Mouse (Mus musculus): ENCODE results near the gene Vnn3. TPM values are rescaled to one million over a fixed set of nuclear protein-coding genes. Genes with fewer than 3 reads are reported as not detected.
A peak's percentile ranks its signal among the peaks of the same experiment; 100 is the strongest.

The Vnn3 gene
- total and polyA plus RNA-seq, 2 experiments, result 58.7 to 110 TPM

DNA sequence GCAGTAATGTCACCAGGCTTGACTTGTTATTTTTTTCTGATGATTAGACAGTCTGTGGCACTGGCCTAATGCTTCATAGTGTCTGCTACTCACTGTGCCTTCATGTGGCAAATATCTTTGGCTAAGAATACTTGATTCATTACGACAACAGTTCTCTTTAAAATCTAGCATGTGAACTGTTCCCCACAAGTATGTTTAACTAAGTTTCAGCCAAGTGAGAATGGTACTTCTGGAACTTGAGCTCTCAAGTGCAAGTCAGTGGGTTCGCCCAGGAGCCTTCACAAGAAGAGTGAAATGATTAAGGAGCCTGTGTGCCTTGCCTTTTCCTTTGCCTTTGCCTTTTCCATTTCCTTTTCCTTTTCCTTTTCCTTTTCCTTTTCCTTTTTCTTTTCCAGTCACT is 834 bp downstream of the Vnn3 start:
- Histone ChIP-seq H3K27me3 (ENCODE audit: control insufficient read depth, insufficient read depth, low read length) (no peaks in the 10 kb centered on the region), H3K9ac (ENCODE audit: low read depth, low read length) (peak overlapping the region; percentile 58), H3K27ac (replicated peaks; ENCODE audit: insufficient read depth, low read depth, low read length) (peak overlapping the region; percentile 78), H3K4me3 (ENCODE audit: insufficient read depth, low read depth, low read length) (peak overlapping the region; percentile 60), H3K4me1 (ENCODE audit: control insufficient read depth, insufficient read depth, low read length) (peaks cover 12% of the 10 kb centered on the region), H3K36me3 (ENCODE audit: control insufficient read depth, insufficient read depth, low read length) (no peaks in the 10 kb centered on the region), H3K79me2 (ENCODE audit: control insufficient read depth, insufficient read depth, low read length) (no peaks in the 10 kb centered on the region; the same call in 1 of the 2 replicates)
- TF ChIP-seq POLR2A (IDR thresholded peaks at IDR 0.05; ENCODE audit: extremely low read depth, insufficient read depth, low read length), result no peak
- TF ChIP-seq CTCF (IDR thresholded peaks at IDR 0.05; ENCODE audit: low read depth, low read length), result no peak
- 23% methylated on average over 2 of the region's 2 CpGs for WGBS
- DNase-seq (ENCODE audit: extremely low read depth, low read depth, low spot score), result peak; percentile 75

DNA sequence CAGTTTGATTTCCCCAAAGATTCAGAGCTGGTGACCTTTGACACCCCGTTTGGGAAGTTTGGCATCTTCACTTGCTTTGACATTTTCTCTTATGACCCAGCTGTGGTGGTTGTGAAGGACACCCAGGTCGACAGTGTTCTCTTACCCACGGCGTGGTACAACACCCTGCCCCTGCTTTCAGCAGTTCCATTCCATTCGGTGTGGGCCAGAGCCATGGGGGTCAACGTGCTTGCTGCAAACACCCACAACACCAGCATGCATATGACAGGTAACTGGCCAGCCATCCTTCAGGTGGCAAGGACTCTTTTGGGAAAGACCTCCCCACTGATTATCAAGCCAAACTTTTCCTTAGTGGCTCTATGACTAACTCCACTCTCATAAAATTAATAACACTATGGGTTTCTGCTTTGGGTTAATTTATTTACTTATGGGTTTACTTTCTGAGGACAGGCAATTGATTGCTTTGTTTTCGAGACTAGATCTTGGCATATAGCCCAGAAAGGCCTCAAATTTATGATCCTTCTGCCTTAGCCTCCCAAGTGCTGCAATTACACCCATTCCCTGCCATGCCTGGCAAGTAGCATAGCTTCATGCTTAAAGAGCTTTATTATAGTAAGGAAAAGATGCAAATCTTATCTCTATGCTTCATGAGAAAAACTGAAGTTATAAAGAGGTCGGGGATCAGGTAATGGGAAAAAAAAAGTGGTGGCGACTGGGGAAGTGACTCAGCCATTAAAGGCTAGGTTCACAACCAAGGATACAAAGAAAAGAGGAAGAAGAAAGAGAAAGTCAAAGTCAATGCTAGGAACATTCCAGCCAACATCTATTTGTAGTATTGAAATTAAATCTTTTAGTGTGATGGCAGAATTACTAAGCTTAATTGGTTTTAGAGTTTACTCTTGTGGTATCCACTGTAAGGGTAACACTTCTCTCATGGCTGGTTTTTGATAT is 13.4 kb downstream of the Vnn3 start:
- Histone ChIP-seq H3K9ac (ENCODE audit: low read depth, low read length) (no peak overlapping the region), H3K36me3 (ENCODE audit: control insufficient read depth, insufficient read depth, low read length) (peaks cover 14% of the 10 kb centered on the region), H3K27me3 (ENCODE audit: control insufficient read depth, insufficient read depth, low read length) (no peaks in the 10 kb centered on the region), H3K79me2 (ENCODE audit: control insufficient read depth, insufficient read depth, low read length) (no peaks in the 10 kb centered on the region), H3K4me1 (ENCODE audit: control insufficient read depth, insufficient read depth, low read length) (peaks cover 14% of the 10 kb centered on the region), H3K4me3 (ENCODE audit: insufficient read depth, low read depth, low read length) (no peak overlapping the region), H3K27ac (replicated peaks; ENCODE audit: insufficient read depth, low read depth, low read length) (peak overlapping the region; percentile 85)
- TF ChIP-seq POLR2A (IDR thresholded peaks at IDR 0.05; ENCODE audit: extremely low read depth, insufficient read depth, low read length) (no peak), CTCF (IDR thresholded peaks at IDR 0.05; ENCODE audit: low read depth, low read length) (no peak)
- 29% methylated on average over 9 of the region's 9 CpGs for WGBS
- peak; percentile 84 for DNase-seq (ENCODE audit: extremely low read depth, low read depth, low spot score)

- H3K36me3 ChIP-seq (ENCODE audit: control insufficient read depth, insufficient read depth, low read length), result no peaks in the 10 kb centered on the region
- no peak overlapping the region for H3K27ac ChIP-seq (replicated peaks; ENCODE audit: insufficient read depth, low read depth, low read length)
- DNase-seq (ENCODE audit: extremely low read depth, low read depth, low spot score), result peak; percentile 30
- peaks cover 3% of the 10 kb centered on the region; the same call in 1 of the 2 replicates for H3K4me1 ChIP-seq (ENCODE audit: control insufficient read depth, insufficient read depth, low read length)
- H3K79me2 ChIP-seq (ENCODE audit: control insufficient read depth, insufficient read depth, low read length), result no peaks in the 10 kb centered on the region
- H3K9ac ChIP-seq (ENCODE audit: low read depth, low read length), result no peak overlapping the region; the same call in 1 of the 2 replicates
- peak; percentile 25; the same call in 1 of the 2 replicates for TF ChIP-seq CTCF (IDR thresholded peaks at IDR 0.05; ENCODE audit: low read depth, low read length)
- TF ChIP-seq POLR2A (IDR thresholded peaks at IDR 0.05; ENCODE audit: extremely low read depth, insufficient read depth, low read length), result no peak
- no peak overlapping the region for H3K4me3 ChIP-seq (ENCODE audit: insufficient read depth, low read depth, low read length)
- 80% methylated on average over 6 of the region's 6 CpGs for WGBS
- H3K27me3 ChIP-seq (ENCODE audit: control insufficient read depth, insufficient read depth, low read length), result no peaks in the 10 kb centered on the region
These were observed 29.4 kb downstream of the Vnn3 start for GRCm38 (mm10) chr10:23880695-23881094.

- Histone ChIP-seq H3K4me3 (ENCODE audit: insufficient read depth, low read depth, low read length) (no peak overlapping the region), H3K4me1 (ENCODE audit: control insufficient read depth, insufficient read depth, low read length) (peaks cover 5% of the 10 kb centered on the region), H3K9ac (ENCODE audit: low read depth, low read length) (no peak overlapping the region), H3K79me2 (ENCODE audit: control insufficient read depth, insufficient read depth, low read length) (no peaks in the 10 kb centered on the region), H3K27ac (replicated peaks; ENCODE audit: insufficient read depth, low read depth, low read length) (no peak overlapping the region), H3K27me3 (ENCODE audit: control insufficient read depth, insufficient read depth, low read length) (no peaks in the 10 kb centered on the region), H3K36me3 (ENCODE audit: control insufficient read depth, insufficient read depth, low read length) (no peaks in the 10 kb centered on the region)
- WGBS, result 20% methylated on average over 1 of the region's 1 CpGs
- TF ChIP-seq CTCF (IDR thresholded peaks at IDR 0.05; ENCODE audit: low read depth, low read length), result no peak
- no peak for TF ChIP-seq POLR2A (IDR thresholded peaks at IDR 0.05; ENCODE audit: extremely low read depth, insufficient read depth, low read length)
- peak; percentile 95 for DNase-seq (ENCODE audit: extremely low read depth, low read depth, low spot score)
These were observed 33.6 kb downstream of the Vnn3 start for GRCm38 (mm10) chr10:23884910-23885309.

DNA sequence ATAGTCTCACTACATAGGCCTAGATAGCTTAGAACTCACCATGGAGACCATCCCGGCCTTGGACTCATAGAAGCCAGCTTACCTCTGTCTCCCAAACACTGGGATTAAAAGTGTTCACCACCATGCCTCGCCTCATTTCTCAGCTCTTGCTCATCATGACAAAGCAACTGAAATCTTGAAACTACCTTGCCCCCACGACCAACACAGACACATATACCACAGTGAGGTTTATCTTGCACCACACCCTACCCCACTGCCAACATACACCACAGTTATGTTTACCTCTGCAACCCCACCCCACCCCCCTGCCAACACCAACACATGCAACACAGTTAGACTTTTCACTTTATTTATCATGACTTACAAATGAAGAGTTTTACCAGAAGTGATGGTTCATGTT is 34.8 kb downstream of the Vnn3 start:
- H3K4me1 ChIP-seq (ENCODE audit: control insufficient read depth, insufficient read depth, low read length), result peaks cover 5% of the 10 kb centered on the region
- DNase-seq (ENCODE audit: extremely low read depth, low read depth, low spot score), result no peak
- H3K36me3 ChIP-seq (ENCODE audit: control insufficient read depth, insufficient read depth, low read length), result no peaks in the 10 kb centered on the region
- H3K27me3 ChIP-seq (ENCODE audit: control insufficient read depth, insufficient read depth, low read length), result no peaks in the 10 kb centered on the region
- TF ChIP-seq CTCF (IDR thresholded peaks at IDR 0.05; ENCODE audit: low read depth, low read length) (no peak), POLR2A (IDR thresholded peaks at IDR 0.05; ENCODE audit: extremely low read depth, insufficient read depth, low read length) (no peak)
- no peak overlapping the region for H3K9ac ChIP-seq (ENCODE audit: low read depth, low read length)
- no peaks in the 10 kb centered on the region for H3K79me2 ChIP-seq (ENCODE audit: control insufficient read depth, insufficient read depth, low read length)
- no peak overlapping the region for H3K4me3 ChIP-seq (ENCODE audit: insufficient read depth, low read depth, low read length)
- 88% methylated on average over 3 of the region's 3 CpGs for WGBS
- no peak overlapping the region for H3K27ac ChIP-seq (replicated peaks; ENCODE audit: insufficient read depth, low read depth, low read length)

DNA sequence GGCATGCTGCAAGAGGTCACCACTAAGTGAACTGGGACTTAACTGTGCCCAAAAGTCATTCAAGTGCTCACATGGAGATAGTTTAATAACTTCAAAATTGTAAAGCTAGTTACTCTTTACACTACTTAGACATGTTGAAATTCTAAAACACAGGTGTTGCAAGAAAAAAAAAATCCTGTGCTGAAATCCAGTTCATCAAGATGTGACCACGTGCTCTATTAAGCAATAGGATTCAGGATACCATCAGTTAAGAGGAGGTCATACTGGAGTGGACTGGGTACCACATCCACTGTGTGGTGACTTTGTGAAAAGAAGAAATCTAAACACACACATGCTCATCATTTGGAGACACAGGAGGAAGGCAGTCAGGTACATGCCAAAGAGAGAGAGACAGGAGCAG is 41.7 kb downstream of the Vnn3 start:
- H3K27ac ChIP-seq (replicated peaks; ENCODE audit: insufficient read depth, low read depth, low read length), result no peak overlapping the region; the same call in 1 of the 2 replicates
- no peaks in the 10 kb centered on the region for H3K27me3 ChIP-seq (ENCODE audit: control insufficient read depth, insufficient read depth, low read length)
- no peak for TF ChIP-seq CTCF (IDR thresholded peaks at IDR 0.05; ENCODE audit: low read depth, low read length)
- no peak for TF ChIP-seq POLR2A (IDR thresholded peaks at IDR 0.05; ENCODE audit: extremely low read depth, insufficient read depth, low read length)
- no peak overlapping the region for H3K4me3 ChIP-seq (ENCODE audit: insufficient read depth, low read depth, low read length)
- H3K36me3 ChIP-seq (ENCODE audit: control insufficient read depth, insufficient read depth, low read length), result no peaks in the 10 kb centered on the region
- no peak overlapping the region for H3K9ac ChIP-seq (ENCODE audit: low read depth, low read length)
- H3K4me1 ChIP-seq (ENCODE audit: control insufficient read depth, insufficient read depth, low read length), result peaks cover 12% of the 10 kb centered on the region
- whole genome bisulfite sequencing, result 22% methylated on average over 1 of the region's 1 CpGs
- H3K79me2 ChIP-seq (ENCODE audit: control insufficient read depth, insufficient read depth, low read length), result no peaks in the 10 kb centered on the region
- DNase-seq (ENCODE audit: extremely low read depth, low read depth, low spot score), result peak; percentile 95

Measured in liver, adult 2 months (tissue).